Mouse (Mus musculus): ENCODE measurements at regions not wholly inside any gene's neighbourhood (a gene's known extent, or its start where the extent isn't known, plus 50 kb on each side); places are given as distances from the start of the nearest gene placed in this dataset.

- H3K27ac ChIP-seq (ENCODE audit: control insufficient read depth, low read depth, low read length) = no peak overlapping the region
- no peak overlapping the region for H3K4me3 ChIP-seq (ENCODE audit: control insufficient read depth in 1 of 2, insufficient read depth in 1 of 2, low read depth in 2 of 2, low read length in 2 of 2)
- peaks cover 3 to 4% of the 10 kb centered on the region in 2 experiments; a peak in 3 of 4 replicates for H3K4me1 ChIP-seq (ENCODE audit: control insufficient read depth in 1 of 2, insufficient read depth in 2 of 2, low read length in 2 of 2)
- no peaks in the 10 kb centered on the region for H3K79me2 ChIP-seq (ENCODE audit: control insufficient read depth, insufficient read depth, low read length, poor library complexity)
- peaks cover 0 to 3% of the 10 kb centered on the region in 2 experiments; a peak in 2 of 4 replicates for H3K36me3 ChIP-seq (ENCODE audit: control insufficient read depth in 1 of 2, insufficient read depth in 2 of 2, low read length in 2 of 2)
- no peaks in the 10 kb centered on the region for H3K27me3 ChIP-seq (ENCODE audit: control insufficient read depth in 1 of 2, insufficient read depth in 2 of 2, low read length in 2 of 2)
- DNase-seq (ENCODE audit: low read depth, low spot score) = no peak
- TF ChIP-seq TCF12 (IDR thresholded peaks at IDR 0.05; ENCODE audit: low read depth, low read length) = no peak
- no peak for TF ChIP-seq ZKSCAN1 (IDR thresholded peaks at IDR 0.05; ENCODE audit: low read depth, low read length)
- no peak for TF ChIP-seq NRF1 (IDR thresholded peaks at IDR 0.05; ENCODE audit: insufficient read depth, low read depth, low read length, poor library complexity, severe bottlenecking)
- no peak for TF ChIP-seq TAL1 (IDR thresholded peaks at IDR 0.05; ENCODE audit: low read length)
- TF ChIP-seq MYB (IDR thresholded peaks at IDR 0.05; ENCODE audit: low read depth, low read length) = no peak
- no peak overlapping the region for H3K9ac ChIP-seq (ENCODE audit: control insufficient read depth, low read depth, low read length, poor library complexity, severe bottlenecking)
- H3K9me3 ChIP-seq (replicated peaks; ENCODE audit: insufficient read depth, low read length) = no peaks in the 10 kb centered on the region
These were observed 759.2 kb upstream of the Agtr1b start for GRCm38 (mm10) chr3:21126191-21126590.

GRCm38 (mm10) chr3:21118164-21118902, 751.4 kb upstream of the Agtr1b start:
- Histone ChIP-seq H3K4me1 (ENCODE audit: control insufficient read depth in 1 of 2, insufficient read depth in 2 of 2, low read length in 2 of 2) (no peaks in the 10 kb centered on the region), H3K9me3 (replicated peaks; ENCODE audit: insufficient read depth, low read length) (no peaks in the 10 kb centered on the region), H3K36me3 (ENCODE audit: control insufficient read depth in 1 of 2, insufficient read depth in 2 of 2, low read length in 2 of 2) (no peaks in the 10 kb centered on the region), H3K27ac (ENCODE audit: control insufficient read depth, low read depth, low read length) (no peak overlapping the region), H3K79me2 (ENCODE audit: control insufficient read depth, insufficient read depth, low read length, poor library complexity) (no peaks in the 10 kb centered on the region), H3K9ac (ENCODE audit: control insufficient read depth, low read depth, low read length, poor library complexity, severe bottlenecking) (no peak overlapping the region), H3K27me3 (ENCODE audit: control insufficient read depth in 1 of 2, insufficient read depth in 2 of 2, low read length in 2 of 2) (no peaks in the 10 kb centered on the region), H3K4me3 (ENCODE audit: control insufficient read depth in 1 of 2, insufficient read depth in 1 of 2, low read depth in 2 of 2, low read length in 2 of 2) (no peak overlapping the region)
- DNase-seq (ENCODE audit: low read depth, low spot score) = no peak
- TF ChIP-seq ZKSCAN1 (IDR thresholded peaks at IDR 0.05; ENCODE audit: low read depth, low read length) = no peak
- no peak for TF ChIP-seq MAZ (IDR thresholded peaks at IDR 0.05; ENCODE audit: low read depth, low read length)
- no peak for TF ChIP-seq ELF1 (IDR thresholded peaks at IDR 0.05; ENCODE audit: low read depth, low read length)
- no peak for TF ChIP-seq E2F4 (IDR thresholded peaks at IDR 0.05; ENCODE audit: borderline replicate concordance, low read depth, low read length)
- TF ChIP-seq MXI1 (IDR thresholded peaks at IDR 0.05; ENCODE audit: low read depth, low read length) = no peak
- TF ChIP-seq CTCF (IDR thresholded peaks at IDR 0.05 in 2 of 3, conservative IDR thresholded peaks at IDR 0.05 in 1 of 3; ENCODE audit: control insufficient read depth in 1 of 3, insufficient read depth in 1 of 3, low read depth in 2 of 3, low read length in 3 of 3, poor library complexity in 1 of 3, severe bottlenecking in 1 of 3) = no peak
- no peak for TF ChIP-seq CHD1 (IDR thresholded peaks at IDR 0.05; ENCODE audit: low read depth, low read length)
- no peak for TF ChIP-seq POLR2AphosphoS5 (IDR thresholded peaks at IDR 0.05; ENCODE audit: borderline replicate concordance, low read depth, low read length)
